Mouse (Mus musculus) hindbrain, embryonic 14.5 days (tissue): Measurements from ENCODE around the gene Klhl29. TPM values are rescaled to one million over a fixed set of nuclear protein-coding genes. Genes with fewer than 3 reads are reported as not detected.
A peak's percentile ranks its signal among the peaks of the same experiment; 100 is the strongest.

Experiments
- ATAC-seq: fragments of 200-750 bp; cut with Nextera tagmentation; 2 replicates; pipeline ENCODE4 v1.8.0; 2017; ENCODE audit warnings: moderate number of reproducible peaks, mild to moderate bottlenecking, moderate TSS enrichment, moderate library complexity; ENCODE audit not compliant: low FRiP score
- DNase-seq: peaks from one replicate; pipeline ENCODE4 v3.0.0-alpha.2; 2015; ENCODE audit warnings: low spot score
- H3K27ac ChIP-seq: fragments of 300-500 bp; sonication (generic); 2 replicates; pipeline ENCODE4 v1.5.1; 2014; ENCODE audit warnings: mild to moderate bottlenecking, moderate library complexity
- H3K27me3 ChIP-seq: fragments of 300-500 bp; sonication (generic); 2 replicates; pipeline ENCODE4 v1.6.1; 2014; ENCODE audit warnings: mild to moderate bottlenecking, low read length, mixed read lengths; ENCODE audit not compliant: control insufficient read depth, insufficient read depth
- H3K36me3 ChIP-seq: fragments of 300-500 bp; sonication (generic); replicated peaks from 2 replicates; pipeline ENCODE4 v1.6.1; 2014; ENCODE audit not compliant: control insufficient read depth, insufficient read depth
- H3K4me1 ChIP-seq: fragments of 300-500 bp; sonication (generic); replicated peaks from 2 replicates; pipeline ENCODE4 v1.6.1; 2014; ENCODE audit warnings: antibody characterized with exemption, low read length, mixed read lengths; ENCODE audit not compliant: control insufficient read depth, insufficient read depth
- H3K4me2 ChIP-seq: fragments of 300-500 bp; sonication (generic); replicated peaks from 2 replicates; pipeline ENCODE4 v1.6.1; 2014; ENCODE audit warnings: mild to moderate bottlenecking, moderate library complexity
- H3K4me3 ChIP-seq: fragments of 300-500 bp; sonication (generic); replicated peaks from 2 replicates; pipeline ENCODE4 v1.5.1; 2014; ENCODE audit warnings: mild to moderate bottlenecking, low read length
- H3K9ac ChIP-seq: fragments of 300-500 bp; sonication (generic); 2 replicates; pipeline ENCODE4 v1.6.1; 2014
- H3K9me3 ChIP-seq: fragments of 300-500 bp; sonication (generic); 2 replicates; pipeline ENCODE4 v1.6.1; 2016; ENCODE audit warnings: low read length; ENCODE audit not compliant: control insufficient read depth
- WGBS: fragments of 180-500 bp; shearing (Covaris S2); extraction: QIAGEN DNeasy Blood & Tissue Kit; methylation state at CpG from one replicate; pipeline ENCODE4 v1.1.7; 2014; 5-methylcytosine and 5-hydroxymethylcytosine counted together
- polyA plus RNA-seq: library from polyadenylated mRNA; unstranded; fragments of >200 nt; fragmentation: Nextera tagmentation; extraction: Ambion mirVana; gene quantifications from 2 replicates; pipeline ENCODE4 v1.2.1, GENCODE M21; 2014

The Klhl29 gene
- polyA plus RNA-seq, 1 experiment from 2014 or later, result 9.2 TPM

DNA sequence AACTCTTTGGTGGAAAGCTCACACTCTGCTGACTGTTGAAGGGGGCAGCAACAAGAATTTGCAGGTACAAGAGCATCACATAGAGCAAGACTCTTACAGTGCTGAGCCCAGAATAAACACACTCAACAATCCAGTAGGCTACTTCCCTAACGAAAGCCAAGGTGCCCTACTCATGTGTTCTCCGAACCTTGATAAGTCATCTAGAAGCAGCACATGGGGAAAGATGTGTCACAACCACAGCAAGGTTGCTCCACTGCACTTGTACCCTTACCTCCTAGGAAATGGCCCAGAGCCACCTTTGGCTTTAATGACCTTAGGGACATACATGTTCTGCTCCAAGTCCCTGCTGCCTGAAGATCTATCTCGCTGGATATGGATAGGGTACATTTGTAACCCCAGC, 105.0 kb downstream of the Klhl29 start:
- no peak overlapping the region for H3K27ac ChIP-seq
- 94% methylated on average over 3 of the region's 3 CpGs for WGBS

DNA sequence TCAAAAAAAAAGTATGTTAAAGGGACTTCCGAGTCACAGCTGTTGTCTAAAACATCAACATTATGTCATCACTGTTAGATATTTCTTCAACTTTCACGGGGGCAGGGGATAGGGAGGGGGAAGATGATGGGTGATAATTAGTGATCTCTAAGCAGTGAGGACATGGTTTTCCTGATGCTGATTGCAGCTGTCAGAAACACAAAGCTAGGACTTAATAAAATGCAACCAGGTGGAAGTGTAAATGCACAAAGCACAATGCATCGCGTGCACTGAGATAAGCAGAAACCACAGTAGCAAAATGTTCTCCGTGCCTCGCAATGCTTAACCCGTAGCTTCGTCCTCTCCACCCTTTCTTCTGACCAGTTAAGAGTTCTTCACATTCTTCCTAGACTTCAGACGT, 105.5 kb downstream of the Klhl29 start:
- DNase-seq (no peak), ATAC-seq (no peak)
- Histone ChIP-seq H3K4me3 (no peak overlapping the region), H3K9me3 (no peaks in the 10 kb centered on the region), H3K9ac (no peak overlapping the region), H3K36me3 (no peaks in the 10 kb centered on the region), H3K4me1 (peaks cover 48% of the 10 kb centered on the region), H3K27me3 (no peaks in the 10 kb centered on the region), H3K4me2 (no peak overlapping the region), H3K27ac (no peak overlapping the region)
- 68% methylated on average over 9 of the region's 9 CpGs for WGBS

More for the DNA sequence above, 105.0 kb downstream of the Klhl29 start:
- H3K4me2 ChIP-seq, result no peak overlapping the region
- DNase-seq, result no peak
- no peak for ATAC-seq
- H3K9ac ChIP-seq, result no peak overlapping the region
- H3K4me1 ChIP-seq, result peaks cover 53% of the 10 kb centered on the region
- H3K27me3 ChIP-seq, result no peaks in the 10 kb centered on the region
- no peaks in the 10 kb centered on the region for H3K9me3 ChIP-seq
- no peaks in the 10 kb centered on the region for H3K36me3 ChIP-seq
- H3K4me3 ChIP-seq, result no peak overlapping the region

DNA sequence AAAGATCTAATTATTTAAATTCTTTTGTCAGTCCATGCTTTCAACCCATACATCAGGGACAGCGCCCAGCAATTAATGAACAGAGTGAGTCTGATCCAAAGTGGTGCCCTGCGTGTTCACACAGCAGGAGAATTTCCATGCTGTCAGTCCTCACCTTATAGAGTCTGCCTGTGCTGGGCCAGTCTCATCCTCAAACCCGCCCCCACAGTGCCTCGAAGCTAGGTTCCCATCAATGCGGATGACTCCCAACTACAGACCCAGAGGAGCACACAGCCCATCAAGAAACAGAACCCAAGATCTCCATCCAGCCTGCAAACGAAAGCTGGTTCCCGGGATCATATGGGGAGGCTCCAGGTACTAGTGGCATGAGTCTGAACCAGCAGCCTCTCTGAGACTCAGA, 106.4 kb downstream of the Klhl29 start:
- 0 out of 2 replicates have a peak overlapping the region, but pooled peaks have one; percentile 5 for H3K27ac ChIP-seq
- WGBS, result 69% methylated on average over 7 of the region's 7 CpGs
- no peak overlapping the region for H3K4me2 ChIP-seq
- DNase-seq (no peak), ATAC-seq (no peak)
- H3K4me1 ChIP-seq, result peaks cover 39% of the 10 kb centered on the region
- H3K4me3 ChIP-seq, result no peak overlapping the region
- H3K36me3 ChIP-seq, result no peaks in the 10 kb centered on the region
- no peaks in the 10 kb centered on the region for H3K27me3 ChIP-seq
- no peaks in the 10 kb centered on the region for H3K9me3 ChIP-seq
- no peak overlapping the region for H3K9ac ChIP-seq

DNA sequence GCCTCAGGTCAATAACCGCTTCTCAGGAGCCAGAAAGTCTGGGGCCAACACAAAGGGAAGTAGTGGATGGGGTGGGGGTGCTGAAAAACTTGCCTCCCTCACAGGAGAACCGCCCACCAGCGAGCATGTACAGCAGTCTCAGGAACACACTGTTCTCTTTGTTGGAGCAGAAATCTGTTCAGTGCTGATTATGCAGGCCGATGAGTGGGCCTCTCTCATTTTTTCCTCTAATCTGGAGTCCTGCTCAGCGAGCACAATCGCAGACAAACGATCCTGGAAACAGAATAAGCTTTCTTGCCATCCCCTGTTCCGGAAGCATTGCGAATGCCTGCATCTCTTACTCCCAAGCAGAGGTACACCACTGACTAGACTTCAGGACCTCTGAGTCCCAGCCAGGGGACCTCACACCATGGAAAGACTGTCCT, 107.3 kb downstream of the Klhl29 start:
- Histone ChIP-seq H3K4me2 (no peak overlapping the region), H3K4me1 (peaks cover 37% of the 10 kb centered on the region), H3K9me3 (no peaks in the 10 kb centered on the region), H3K36me3 (no peaks in the 10 kb centered on the region), H3K27ac (peak overlapping the region; percentile 73), H3K9ac (no peak overlapping the region; the same call in 1 of the 2 replicates), H3K4me3 (no peak overlapping the region), H3K27me3 (no peaks in the 10 kb centered on the region)
- 25% methylated on average over 9 of the region's 9 CpGs for WGBS
- DNase-seq (no peak), ATAC-seq (peak; percentile 74; the same call in 1 of the 2 replicates)

GRCm38 (mm10) chr12:5267271-5268187, 108.0 kb downstream of the Klhl29 start:
- H3K4me1 ChIP-seq, result peaks cover 37% of the 10 kb centered on the region
- DNase-seq (no peak), ATAC-seq (no peak)
- no peaks in the 10 kb centered on the region for H3K9me3 ChIP-seq
- 46% methylated on average over 9 of the region's 9 CpGs for WGBS
- H3K36me3 ChIP-seq, result no peaks in the 10 kb centered on the region
- no peak overlapping the region for H3K4me2 ChIP-seq
- H3K9ac ChIP-seq, result no peak overlapping the region
- no peak overlapping the region for H3K4me3 ChIP-seq
- H3K27me3 ChIP-seq, result no peaks in the 10 kb centered on the region
- H3K27ac ChIP-seq, result peak overlapping the region; percentile 73

- WGBS, result 73% methylated on average over 4 of the region's 4 CpGs
- ATAC-seq (no peak), DNase-seq (no peak)
Observed at GRCm38 (mm10) chr12:5266773-5267172, 108.7 kb downstream of the Klhl29 start.

DNA sequence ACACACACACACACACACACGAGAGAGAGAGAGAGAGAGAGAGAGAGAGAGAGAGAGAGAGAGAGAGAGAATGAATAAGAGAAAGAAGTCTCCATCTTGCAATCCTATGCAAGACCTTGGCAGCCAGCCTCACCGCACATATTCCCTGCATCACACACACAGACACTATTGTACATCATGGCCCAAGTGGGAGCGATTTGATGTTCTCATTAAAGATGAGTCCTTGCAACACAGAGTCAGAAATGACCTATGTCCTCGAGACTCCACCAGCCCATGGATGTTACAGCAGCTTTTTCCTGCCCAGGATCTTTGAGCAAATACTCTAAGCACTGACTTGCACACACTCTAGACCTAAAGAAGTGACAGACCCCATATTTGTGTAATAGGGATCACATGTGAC, 114.0 kb downstream of the Klhl29 start:
- 78% methylated on average over 4 of the region's 4 CpGs for WGBS

More at GRCm38 (mm10) chr12:5266773-5267172, 108.7 kb downstream of the Klhl29 start:
- Histone ChIP-seq H3K27ac (0 out of 2 replicates have a peak overlapping the region, but pooled peaks have one; percentile 26), H3K4me2 (no peak overlapping the region), H3K9me3 (no peaks in the 10 kb centered on the region), H3K27me3 (no peaks in the 10 kb centered on the region), H3K4me3 (no peak overlapping the region), H3K36me3 (no peaks in the 10 kb centered on the region), H3K4me1 (peaks cover 37% of the 10 kb centered on the region), H3K9ac (no peak overlapping the region)

GRCm38 (mm10) chr12:5258779-5259178, 116.7 kb downstream of the Klhl29 start:
- Histone ChIP-seq H3K36me3 (no peaks in the 10 kb centered on the region), H3K27ac (no peak overlapping the region), H3K9ac (no peak overlapping the region), H3K9me3 (no peaks in the 10 kb centered on the region), H3K4me1 (peaks cover 23% of the 10 kb centered on the region), H3K4me3 (no peak overlapping the region), H3K4me2 (no peak overlapping the region), H3K27me3 (no peaks in the 10 kb centered on the region)
- WGBS, result 89% methylated on average over 3 of the region's 3 CpGs
- DNase-seq (no peak), ATAC-seq (no peak)

More for the DNA sequence above, 114.0 kb downstream of the Klhl29 start:
- no peak overlapping the region for H3K4me2 ChIP-seq
- no peak overlapping the region for H3K4me3 ChIP-seq
- H3K9me3 ChIP-seq, result no peaks in the 10 kb centered on the region
- no peak for ATAC-seq
- H3K27ac ChIP-seq, result no peak overlapping the region; the same call in 1 of the 2 replicates
- H3K27me3 ChIP-seq, result no peaks in the 10 kb centered on the region
- peaks cover 12% of the 10 kb centered on the region; the same call in 1 of the 2 replicates for H3K4me1 ChIP-seq
- DNase-seq, result no peak
- no peaks in the 10 kb centered on the region for H3K36me3 ChIP-seq
- H3K9ac ChIP-seq, result no peak overlapping the region

- no peak for ATAC-seq
- Histone ChIP-seq H3K4me3 (no peak overlapping the region), H3K4me1 (peaks cover 36% of the 10 kb centered on the region)
Observed at GRCm38 (mm10) chr12:5257174-5257573, 118.3 kb downstream of the Klhl29 start.

More at GRCm38 (mm10) chr12:5257174-5257573, 118.3 kb downstream of the Klhl29 start:
- no peak for DNase-seq
- 75% methylated on average over 4 of the region's 4 CpGs for WGBS
- Histone ChIP-seq H3K36me3 (no peaks in the 10 kb centered on the region), H3K27ac (no peak overlapping the region), H3K9ac (no peak overlapping the region), H3K27me3 (no peaks in the 10 kb centered on the region), H3K4me2 (no peak overlapping the region), H3K9me3 (no peaks in the 10 kb centered on the region)
